In genomic region chr2:158408997-158409594, GRCm38 (mm10) we compare ENCODE assay signal across 8 mouse cellular contexts. TPM values are rescaled to one million over a fixed set of nuclear protein-coding genes. Genes with fewer than 3 reads are reported as not detected.
DNase-seq lines count a peak whose midpoint lies in the region; ATAC-seq and TF ChIP-seq lines count a peak whose summit lies in the region.

No protein-coding gene starts in this region.

- H3K27ac ChIP-seq in cerebellum, adult 2 months (ENCODE audit: insufficient read depth, low read length) = peak overlapping the region; percentile 59
- no peak overlapping the region for H3K27ac ChIP-seq in spleen, adult 2 months (ENCODE audit: insufficient read depth, low read length)
- no peak overlapping the region for H3K27ac ChIP-seq in liver, embryonic 15.5 days (replicated peaks)

- H3K27me3 ChIP-seq in cerebellum, adult 2 months (ENCODE audit: control insufficient read depth, insufficient read depth, low read length) = no peaks in the 10 kb centered on the region
- no peaks in the 10 kb centered on the region for H3K27me3 ChIP-seq in spleen, adult 2 months (ENCODE audit: control insufficient read depth, insufficient read depth, low read length)
- no peaks in the 10 kb centered on the region; the same call in 1 of the 2 replicates for H3K27me3 ChIP-seq in liver, embryonic 15.5 days

- no peak for DNase-seq in cerebellum, adult 2 months
- DNase-seq in cerebellum, adult 8-10 months = no peak
- DNase-seq in spleen, adult 2 months (ENCODE audit: low read depth in 1 of 2, low spot score in 2 of 2) = no peak
- no peak for DNase-seq in spleen, adult 12 weeks (ENCODE audit: low spot score)
- DNase-seq in adrenal gland, postnatal 36 days = no peak
- DNase-seq in urinary bladder, adult 2 months (ENCODE audit: low spot score) = no peak
- DNase-seq in right cerebral cortex, postnatal 25 days = no peak

- peaks cover 6% of the 10 kb centered on the region; the same call in 1 of the 2 replicates for H3K4me1 ChIP-seq in cerebellum, adult 2 months (ENCODE audit: control insufficient read depth, insufficient read depth, low read length)
- 0 out of 2 replicates have a peak, but pooled peaks cover 11% of the 10 kb centered on the region for H3K4me1 ChIP-seq in spleen, adult 2 months (ENCODE audit: control insufficient read depth, insufficient read depth, insufficient read length)
- H3K4me1 ChIP-seq in liver, embryonic 15.5 days (replicated peaks) = peaks cover 43% of the 10 kb centered on the region

- no peaks in the 10 kb centered on the region for H3K9me3 ChIP-seq in liver, embryonic 15.5 days (replicated peaks)

- peak overlapping the region; percentile 93 for H3K4me2 ChIP-seq in liver, embryonic 15.5 days

- H3K36me3 ChIP-seq in spleen, adult 2 months (ENCODE audit: control insufficient read depth, insufficient read depth, low read length) = no peaks in the 10 kb centered on the region
- H3K36me3 ChIP-seq in liver, embryonic 15.5 days (replicated peaks) = no peaks in the 10 kb centered on the region

- no peak for TF ChIP-seq CTCF in cerebellum, adult 2 months (IDR thresholded peaks at IDR 0.05; ENCODE audit: borderline replicate concordance, insufficient read depth, low read depth, low read length)
- no peak for TF ChIP-seq CTCF in spleen, adult 2 months (IDR thresholded peaks at IDR 0.05; ENCODE audit: extremely low read depth, insufficient read depth, insufficient read length, insufficient replicate concordance)

- ATAC-seq in liver, embryonic 15.5 days (ENCODE audit: insufficient read depth) = no peak

- H3K9ac ChIP-seq in liver, embryonic 15.5 days = 0 out of 2 replicates have a peak overlapping the region, but pooled peaks have one; percentile 22

- H3K4me3 ChIP-seq in cerebellum, adult 2 months (replicated peaks; ENCODE audit: insufficient read depth, low read depth, low read length) = peak overlapping the region; percentile 70
- peak overlapping the region; percentile 23; the same call in 1 of the 2 replicates for H3K4me3 ChIP-seq in spleen, adult 2 months (ENCODE audit: extremely low read depth, insufficient read depth, insufficient read length)
- H3K4me3 ChIP-seq in liver, embryonic 15.5 days (replicated peaks) = peak overlapping the region; percentile 92

- WGBS in cerebellum, adult 2 months = 22% methylated on average over 14 of the region's 14 CpGs
- WGBS in spleen, adult 2 months = 41% methylated on average over 14 of the region's 14 CpGs
- WGBS in liver, embryonic 15.5 days (ENCODE audit: insufficient replicate concordance) = 27% methylated on average over 14 of the region's 14 CpGs

- no peak for TF ChIP-seq POLR2A in cerebellum, adult 2 months (IDR thresholded peaks at IDR 0.05; ENCODE audit: borderline replicate concordance, insufficient read depth, low read length)
- TF ChIP-seq POLR2A in spleen, adult 2 months (IDR thresholded peaks at IDR 0.05; ENCODE audit: low read depth, low read length) = no peak

RNA-seq across cellular contexts. Expression of gene Ralgapb, which starts 0.6 kb away (rescaled TPM):
- 53.3 and 54.4 TPM in 2 replicates for polyA plus RNA-seq in cerebellum, adult 2 months (2012; rRNA removed)
- polyA plus RNA-seq in spleen, adult 2 months (2012; rRNA removed) = 14.8 and 18.9 TPM in 2 replicates
- 5.0 and 5.2 TPM in 2 replicates for polyA plus RNA-seq in liver, embryonic 15.5 days (2015; fragmentation: Nextera tagmentation; extraction: Ambion mirVana)
- 10 to 100 TPM; 69.6 to 69.9 TPM for total RNA-seq in adrenal gland, postnatal 36 days (2021)
- polyA plus RNA-seq in urinary bladder, adult 2 months (2012; rRNA removed) = 25.8 and 25.9 TPM in 2 replicates

RNA-seq across cellular contexts. Expression of gene Snhg11, which starts 33.7 kb away (rescaled TPM):
- polyA plus RNA-seq in cerebellum, adult 2 months (2012; rRNA removed) = 1,048 and 1,100 TPM in 2 replicates
- 0.04 and 0.11 TPM in 2 replicates for polyA plus RNA-seq in spleen, adult 2 months (2012; rRNA removed)
- 1.5 and 2.3 TPM in 2 replicates for polyA plus RNA-seq in liver, embryonic 15.5 days (2015; fragmentation: Nextera tagmentation; extraction: Ambion mirVana)
- 1 to 10 TPM; 3.5 to 4.7 TPM for total RNA-seq in adrenal gland, postnatal 36 days (2021)
- polyA plus RNA-seq in urinary bladder, adult 2 months (2012; rRNA removed) = 42.5 and 79.4 TPM in 2 replicates

Comparison
In these comparisons a context has a peak if more than half of its experiments do, and no peak if none do; other contexts are left out.
1. H3K4me3 ChIP-seq: peak in every context shown above with its lines; median percentile 92 in liver, embryonic 15.5 days; 70 in cerebellum, adult 2 months; 23 in spleen, adult 2 months.
2. RNA of gene Snhg11, which starts 33.7 kb away (polyA plus RNA-seq): 1,048 to 1,100 TPM in cerebellum, adult 2 months and 42.5 to 79.4 TPM in urinary bladder, adult 2 months; 1.5 to 2.3 TPM in liver, embryonic 15.5 days and 0.04 to 0.11 TPM in spleen, adult 2 months; every median in the first group is over 10 times any median in the second.